Mouse (Mus musculus): ENCODE measurements at regions not wholly inside any gene's neighbourhood (a gene's known extent, or its start where the extent isn't known, plus 50 kb on each side); places are given as distances from the start of the nearest gene placed in this dataset.

DNA sequence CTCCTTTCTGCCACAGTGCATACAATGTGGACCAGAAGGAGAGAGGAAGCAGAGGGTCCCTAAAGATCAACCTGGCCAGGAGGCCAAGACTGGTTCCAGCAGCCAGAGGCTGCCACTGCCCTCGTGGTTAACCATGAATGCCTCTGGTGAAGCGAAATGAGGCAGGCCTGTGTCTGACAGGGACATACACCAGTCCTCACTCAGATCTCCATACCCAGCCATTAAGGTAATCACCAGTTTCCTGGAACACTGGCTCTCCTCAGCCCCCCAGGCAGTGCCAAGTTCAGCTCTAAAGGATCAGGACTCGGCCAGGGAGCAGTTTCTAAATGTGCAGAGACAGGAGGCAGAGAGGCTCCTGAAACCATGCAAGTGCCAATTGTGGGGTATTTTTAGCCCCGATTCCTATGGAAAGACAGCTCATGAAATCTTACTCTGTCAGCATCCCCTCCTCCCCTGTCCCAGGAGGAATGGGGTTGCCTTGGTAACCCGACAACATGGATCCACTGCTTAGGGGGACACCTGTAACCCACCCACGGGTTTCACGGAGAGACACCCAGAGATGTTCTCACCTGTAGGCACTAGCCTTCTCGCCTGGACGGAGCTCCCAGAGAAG, 103.6 kb downstream of the Ier5 start:
- no peak for DNase-seq (ENCODE audit: extremely low spot score, low spot score)

DNA sequence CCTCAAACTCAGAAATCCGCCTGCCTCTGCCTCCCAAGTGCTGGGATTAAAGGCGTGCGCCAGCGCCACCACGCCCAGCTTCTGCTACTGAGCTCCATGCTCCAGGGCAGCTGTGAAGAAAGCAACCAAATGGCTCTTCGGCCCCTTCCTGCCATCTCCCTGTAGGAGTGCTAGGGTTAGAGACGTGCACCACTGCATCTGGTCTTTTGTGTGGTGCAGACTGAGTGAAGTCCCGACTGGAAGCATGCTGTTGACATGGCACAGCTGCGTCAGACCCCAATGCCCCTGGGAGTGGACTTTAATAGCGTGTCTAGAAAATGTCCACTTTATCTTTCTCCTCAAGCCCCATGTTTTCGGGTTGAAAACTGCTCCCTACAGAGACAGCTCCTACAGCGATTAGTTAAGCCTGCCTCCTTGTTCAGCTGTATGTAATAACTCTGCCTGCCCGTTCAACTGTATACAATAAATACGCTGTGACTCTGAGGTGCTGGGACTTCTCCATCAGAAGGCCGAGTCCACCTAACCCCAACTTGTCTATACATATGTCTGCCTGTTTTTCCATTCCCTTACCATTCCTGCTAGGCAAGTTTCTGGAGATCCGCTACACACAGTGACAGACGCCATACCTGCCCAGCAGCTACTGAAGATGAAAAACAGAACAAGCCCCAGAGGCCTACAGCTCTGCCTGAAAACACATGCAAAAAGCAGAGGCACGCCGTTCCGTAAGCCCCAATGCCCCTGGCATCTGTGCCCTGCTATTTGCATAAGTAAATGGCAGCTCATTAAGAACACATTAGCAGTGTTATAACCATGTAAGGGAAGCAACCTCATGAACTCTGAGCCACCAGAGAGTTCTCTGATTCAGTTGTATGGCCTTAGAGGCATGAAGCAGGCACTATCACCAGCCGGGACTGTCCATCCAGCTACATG, 105.2 kb downstream of the Ier5 start:
- no peak for DNase-seq (ENCODE audit: extremely low spot score, low spot score)

DNA sequence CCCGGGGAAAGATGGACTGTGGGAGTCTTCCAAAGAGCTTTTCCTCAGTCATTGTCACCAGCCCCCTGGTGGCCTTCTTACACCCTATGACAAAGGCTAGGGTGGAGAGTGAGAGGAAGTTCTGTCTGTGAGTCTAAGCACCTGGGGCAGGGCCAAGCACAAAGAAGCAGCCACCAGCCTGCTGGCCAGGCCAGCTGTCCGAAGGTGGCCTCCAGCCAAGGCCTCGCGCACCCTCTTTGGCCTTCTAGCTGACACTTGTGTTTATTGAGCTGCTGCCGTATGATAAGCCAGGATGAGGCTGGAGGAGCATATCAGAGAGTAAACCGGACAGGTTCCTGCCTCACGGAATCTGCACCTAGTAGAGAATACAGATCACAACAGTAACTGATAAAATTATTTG, 99.0 kb upstream of the Cacna1e start:
- DNase-seq (ENCODE audit: extremely low spot score, low spot score): no peak

GRCm38 (mm10) chr1:154982836-154983235, 98.5 kb upstream of the Cacna1e start:
- DNase-seq (ENCODE audit: extremely low spot score, low spot score): no peak

DNA sequence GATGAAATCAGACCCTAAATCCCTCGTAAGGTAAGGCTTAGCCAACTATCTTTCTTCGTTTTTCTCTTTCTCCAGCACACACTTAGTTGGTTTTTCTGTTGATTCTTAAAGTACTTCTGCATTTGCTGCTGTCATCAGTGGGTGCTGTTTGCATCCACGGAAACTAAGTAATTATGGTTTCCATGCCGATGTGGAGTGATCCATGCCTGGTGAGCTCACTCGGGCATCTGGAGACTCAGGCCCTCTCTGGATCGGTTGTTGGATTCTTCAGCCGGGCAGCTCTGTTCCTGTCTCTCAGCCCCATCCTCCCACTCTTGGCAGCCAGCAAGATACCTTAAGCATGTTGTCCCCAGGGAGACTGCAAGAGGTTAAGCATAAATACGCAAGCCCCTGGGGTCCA, 97.4 kb upstream of the Cacna1e start:
- no peak for DNase-seq (ENCODE audit: extremely low spot score, low spot score)

DNA sequence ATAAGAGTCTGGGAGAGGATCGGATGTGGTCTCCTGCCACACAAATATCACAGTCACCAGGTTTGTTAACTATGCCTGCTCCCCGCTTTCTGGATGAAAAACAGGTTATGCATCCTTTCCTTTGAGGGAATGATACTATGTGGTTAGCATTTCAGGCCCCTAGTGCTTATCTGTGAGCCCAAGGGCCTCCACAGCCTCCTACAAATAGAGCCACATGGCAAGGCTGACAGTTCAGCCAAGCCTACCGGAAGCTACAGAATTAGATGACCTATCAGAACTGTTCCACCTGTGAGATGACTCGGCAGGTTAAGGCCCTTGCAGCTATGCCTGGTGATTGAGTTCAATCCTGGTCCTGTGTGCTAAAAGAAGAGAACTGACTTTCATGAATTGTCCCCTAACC, 91.4 kb upstream of the Cacna1e start:
- no peak for DNase-seq (ENCODE audit: extremely low spot score, low spot score)

DNA sequence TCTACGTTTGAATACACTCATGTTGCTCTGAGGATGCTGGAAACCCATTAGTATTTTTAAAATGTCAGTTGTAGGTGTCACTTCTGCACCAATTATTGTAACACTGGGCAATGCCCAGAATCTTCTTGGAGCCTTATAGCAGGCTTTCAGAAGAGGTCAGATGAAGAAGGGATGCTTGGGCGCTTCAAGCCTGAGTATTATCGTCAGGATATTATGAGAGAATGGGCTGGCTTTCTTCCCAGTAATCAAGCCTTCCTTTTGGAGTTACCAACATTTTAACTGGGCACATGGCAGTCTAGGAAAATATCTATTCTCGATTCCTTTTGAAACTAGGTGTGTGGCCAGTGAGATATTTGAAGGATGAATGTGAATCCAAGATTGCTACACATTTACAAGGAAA, 77.0 kb upstream of the Cacna1e start:
- DNase-seq (ENCODE audit: extremely low spot score, low spot score): no peak

DNA sequence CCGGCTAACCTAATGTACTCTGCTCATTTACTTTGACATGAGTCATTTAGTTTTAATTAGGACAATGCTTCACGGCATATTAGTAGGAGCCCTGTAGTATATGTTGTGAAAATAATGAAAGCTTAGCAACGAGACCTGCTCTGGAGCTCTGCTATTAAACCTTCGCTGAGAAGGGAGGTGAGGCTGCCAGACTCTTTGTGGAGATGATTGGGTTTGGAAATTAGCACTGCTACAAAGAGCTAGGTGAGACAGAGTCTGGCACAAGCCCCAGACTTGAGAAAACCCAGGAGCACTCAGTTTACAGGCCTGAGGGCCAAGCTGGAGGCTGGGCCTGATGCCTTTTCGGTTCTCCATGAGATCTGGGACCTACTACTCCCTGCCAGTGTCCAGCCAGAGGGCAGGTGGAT, 72.3 kb upstream of the Cacna1e start:
- no peak for DNase-seq (ENCODE audit: extremely low spot score, low spot score)

GRCm38 (mm10) chr1:154952679-154953078, 68.4 kb upstream of the Cacna1e start:
- no peak for DNase-seq (ENCODE audit: extremely low spot score, low spot score)
